Mouse (Mus musculus): ENCODE results near the gene Tyw3. TPM values are rescaled to one million over a fixed set of nuclear protein-coding genes. Genes with fewer than 3 reads are reported as not detected.

The Tyw3 gene
- total and polyA plus RNA-seq, 3 experiments = 46.8 to 70.4 (median 62.5) TPM

DNA sequence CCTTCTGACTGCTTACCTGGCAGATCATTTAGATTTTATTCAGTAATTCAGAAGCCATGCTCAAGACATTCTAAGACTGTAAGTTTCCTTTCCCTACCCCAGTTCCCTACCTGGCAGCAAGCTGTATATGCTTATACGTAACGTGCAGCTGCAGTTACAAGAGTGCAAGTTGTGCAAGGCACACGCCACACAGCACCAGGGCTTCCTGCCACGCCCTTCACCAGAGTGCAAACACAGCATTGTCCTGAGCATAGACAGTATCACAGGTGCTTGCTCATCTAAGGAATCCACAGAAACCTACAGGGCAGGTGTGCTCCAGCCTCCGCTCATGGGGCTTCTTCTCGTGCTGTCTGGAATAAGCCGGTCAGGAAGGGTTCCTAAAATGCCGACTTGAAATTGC, 19.0 kb downstream of the Tyw3 start:
- no peaks in the 10 kb centered on the region for H3K79me2 ChIP-seq (replicated peaks; ENCODE audit: control insufficient read depth, extremely low read depth, insufficient read depth, poor library complexity, severe bottlenecking)
- H3K9ac ChIP-seq (ENCODE audit: insufficient read depth, low read depth) = no peak overlapping the region
- H3K4me2 ChIP-seq (ENCODE audit: insufficient read depth, low read depth, poor library complexity, severe bottlenecking) = no peak overlapping the region
- TF ChIP-seq TBP (conservative IDR thresholded peaks at IDR 0.05; ENCODE audit: low read depth, low read length) = no peak
- no peak for TF ChIP-seq JUN (IDR thresholded peaks at IDR 0.05; ENCODE audit: insufficient read depth, low read depth, low read length)
- no peak for TF ChIP-seq MAZ (IDR thresholded peaks at IDR 0.05; ENCODE audit: low read depth, low read length)
- TF ChIP-seq USF2 (conservative IDR thresholded peaks at IDR 0.05; ENCODE audit: low read depth, low read length) = no peak
- no peak for TF ChIP-seq EP300 (IDR thresholded peaks at IDR 0.05; ENCODE audit: low read length)
- TF ChIP-seq MXI1 (IDR thresholded peaks at IDR 0.05; ENCODE audit: low read depth, low read length) = no peak
- TF ChIP-seq GABPA (IDR thresholded peaks at IDR 0.05; ENCODE audit: insufficient replicate concordance, low read depth, low read length) = no peak
- no peak for TF ChIP-seq RCOR1 (conservative IDR thresholded peaks at IDR 0.05; ENCODE audit: low read depth, low read length)
- no peak for TF ChIP-seq PAX5 (IDR thresholded peaks at IDR 0.05; ENCODE audit: low read length)
- no peak for TF ChIP-seq HCFC1 (IDR thresholded peaks at IDR 0.05; ENCODE audit: low read depth, low read length)
- no peak for TF ChIP-seq CTCF (conservative IDR thresholded peaks at IDR 0.05 in 1 of 2, IDR thresholded peaks at IDR 0.05 in 1 of 2; ENCODE audit: low read depth in 2 of 2, low read length in 2 of 2)
- no peak for TF ChIP-seq RAD21 (IDR thresholded peaks at IDR 0.05; ENCODE audit: low read depth, low read length)
- TF ChIP-seq ZKSCAN1 (IDR thresholded peaks at IDR 0.05; ENCODE audit: borderline replicate concordance, low read depth, low read length) = no peak
- H3K9me3 ChIP-seq (replicated peaks; ENCODE audit: low read length) = no peaks in the 10 kb centered on the region
- no peaks in the 10 kb centered on the region for H3K4me1 ChIP-seq (ENCODE audit: control insufficient read depth in 1 of 2, insufficient read depth in 2 of 2)
- peaks cover 19 to 33% of the 10 kb centered on the region in 2 experiments for H3K36me3 ChIP-seq (replicated peaks in 1 of 2; ENCODE audit: control insufficient read depth in 1 of 2, insufficient read depth in 1 of 2, low read length in 1 of 2)
- in situ Hi-C loops (cut with MboI; ENCODE audit: low pct_ligation_motif_present, low pct_unique_long_range_greater_than_20kb, low sequenced_read_pairs) (loop anchor here (10.0 kb wide), 1 partner anchor 613 kb away; no protein-coding TSS in a partner anchor), dilution Hi-C loops (cut with MboI; ENCODE audit: extremely low pct_ligation_motif_present, extremely low pct_unique_long_range_greater_than_20kb, low sequenced_read_pairs) (no loop called here)
- no peaks in the 10 kb centered on the region for H3K27me3 ChIP-seq (replicated peaks)
- H3K4me3 ChIP-seq (replicated peaks in 1 of 3; ENCODE audit: low read depth in 2 of 3, low read length in 2 of 3, poor library complexity in 1 of 3) = no peak overlapping the region
- no peak for DNase-seq (ENCODE audit: extremely low read depth)
- H3K27ac ChIP-seq (ENCODE audit: insufficient read depth, low read depth) = no peak overlapping the region

DNA sequence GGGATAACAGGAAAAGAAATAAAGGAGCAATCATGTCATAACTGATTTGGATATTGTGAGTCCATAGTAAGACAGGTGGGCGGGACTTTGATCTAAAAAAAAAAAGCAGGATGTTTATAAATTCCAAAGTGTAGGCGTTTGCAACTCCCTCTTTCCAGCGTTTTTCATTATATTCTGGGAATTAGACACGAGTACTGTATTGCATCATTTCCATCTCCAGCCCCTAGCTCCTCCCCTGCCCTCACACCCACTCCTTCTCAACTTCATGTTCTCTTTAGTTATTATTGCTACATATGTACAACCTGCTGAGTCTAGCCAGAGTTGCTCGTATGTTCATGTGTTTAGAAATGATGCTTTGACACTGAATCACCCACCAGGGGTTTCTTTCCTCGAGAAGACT, 23.2 kb downstream of the Tyw3 start:
- no peak overlapping the region for H3K4me3 ChIP-seq (replicated peaks in 1 of 3; ENCODE audit: low read depth in 2 of 3, low read length in 2 of 3, poor library complexity in 1 of 3)
- no peaks in the 10 kb centered on the region for H3K27me3 ChIP-seq (replicated peaks)
- TF ChIP-seq NRF1 (IDR thresholded peaks at IDR 0.05; ENCODE audit: low read depth, low read length) (no peak), KAT2A (IDR thresholded peaks at IDR 0.05; ENCODE audit: insufficient replicate concordance, low read length) (no peak), TBP (conservative IDR thresholded peaks at IDR 0.05; ENCODE audit: low read depth, low read length) (no peak), TCF12 (IDR thresholded peaks at IDR 0.05; ENCODE audit: low read depth, low read length) (no peak), ZKSCAN1 (IDR thresholded peaks at IDR 0.05; ENCODE audit: borderline replicate concordance, low read depth, low read length) (no peak), MXI1 (IDR thresholded peaks at IDR 0.05; ENCODE audit: low read depth, low read length) (no peak), CTCF (conservative IDR thresholded peaks at IDR 0.05 in 1 of 2, IDR thresholded peaks at IDR 0.05 in 1 of 2; ENCODE audit: low read depth in 2 of 2, low read length in 2 of 2) (no peak), CHD2 (IDR thresholded peaks at IDR 0.05; ENCODE audit: low read length) (no peak), ZNF384 (IDR thresholded peaks at IDR 0.05; ENCODE audit: low read depth, low read length) (no peak)
- H3K9me3 ChIP-seq (replicated peaks; ENCODE audit: low read length) = no peaks in the 10 kb centered on the region
- H3K79me2 ChIP-seq (replicated peaks; ENCODE audit: control insufficient read depth, extremely low read depth, insufficient read depth, poor library complexity, severe bottlenecking) = no peaks in the 10 kb centered on the region
- in situ Hi-C loops (cut with MboI; ENCODE audit: low pct_ligation_motif_present, low pct_unique_long_range_greater_than_20kb, low sequenced_read_pairs) (loop anchor here (5.0 to 10.0 kb wide), 3 partner anchors 256 to 609 kb away; no protein-coding TSS in a partner anchor), dilution Hi-C loops (cut with MboI; ENCODE audit: extremely low pct_ligation_motif_present, extremely low pct_unique_long_range_greater_than_20kb, low sequenced_read_pairs) (no loop called here)
- no peak overlapping the region for H3K9ac ChIP-seq (ENCODE audit: insufficient read depth, low read depth)
- no peak for DNase-seq (ENCODE audit: extremely low read depth)
- peak overlapping the region; percentile 48 for H3K4me2 ChIP-seq (ENCODE audit: insufficient read depth, low read depth, poor library complexity, severe bottlenecking)
- H3K27ac ChIP-seq (ENCODE audit: insufficient read depth, low read depth) = no peak overlapping the region
- H3K36me3 ChIP-seq (replicated peaks in 1 of 2; ENCODE audit: control insufficient read depth in 1 of 2, insufficient read depth in 1 of 2, low read length in 1 of 2) = peaks cover 2 to 15% of the 10 kb centered on the region in 2 experiments
- H3K4me1 ChIP-seq (ENCODE audit: control insufficient read depth in 1 of 2, insufficient read depth in 2 of 2) = peaks cover 0 to 2% of the 10 kb centered on the region in 2 experiments; a peak in 1 of 4 replicates
